Mouse (Mus musculus) limb, embryonic 12.5 days (tissue): ENCODE measurements around the gene Cdca4. TPM values are rescaled to one million over a fixed set of nuclear protein-coding genes. Genes with fewer than 3 reads are reported as not detected.
"Not testable (repeated sequence)": the region's sequence is repeated elsewhere in the genome, so short reads cannot be mapped to it uniquely, and the experiment has no call there.

Experiments used
- ATAC-seq: fragments of 200-750 bp; cut with Nextera tagmentation; 2 replicates; pipeline ENCODE4 v1.8.0; 2017; ENCODE audit warnings: low read depth, moderate TSS enrichment; ENCODE audit not compliant: insufficient number of reproducible peaks, insufficient read depth, low FRiP score, low TSS enrichment
- H3K27ac ChIP-seq: fragments of 300-500 bp; sonication (generic); 2 replicates; pipeline ENCODE4 v1.5.1; 2016; ENCODE audit warnings: mild to moderate bottlenecking, moderate library complexity
- H3K27me3 ChIP-seq: fragments of 300-500 bp; sonication (generic); 2 replicates; pipeline ENCODE4 v1.6.1; 2016; ENCODE audit warnings: mild to moderate bottlenecking, moderate library complexity
- H3K36me3 ChIP-seq: fragments of 300-500 bp; sonication (generic); 2 replicates; pipeline ENCODE4 v1.6.1; 2016; ENCODE audit warnings: mild to moderate bottlenecking, moderate library complexity
- H3K4me1 ChIP-seq: fragments of 300-500 bp; sonication (generic); replicated peaks from 2 replicates; pipeline ENCODE4 v1.6.1; 2016
- H3K4me2 ChIP-seq: fragments of 300-500 bp; sonication (generic); 2 replicates; pipeline ENCODE4 v1.6.1; 2016; ENCODE audit warnings: mild to moderate bottlenecking, moderate library complexity
- H3K4me3 ChIP-seq: fragments of 300-500 bp; sonication (generic); replicated peaks from 2 replicates; pipeline ENCODE4 v1.5.1; 2016; ENCODE audit warnings: mild to moderate bottlenecking
- H3K9ac ChIP-seq: fragments of 300-500 bp; sonication (generic); replicated peaks from 2 replicates; pipeline ENCODE4 v1.6.1; 2016; ENCODE audit warnings: mild to moderate bottlenecking, moderate library complexity
- H3K9me3 ChIP-seq: fragments of 300-500 bp; sonication (generic); 2 replicates; pipeline ENCODE4 v1.6.1; 2016; ENCODE audit warnings: mild to moderate bottlenecking, moderate library complexity
- WGBS: fragments of 180-500 bp; shearing (Covaris S2); methylation state at CpG from one replicate; pipeline ENCODE4 v1.1.7; 2016; 5-methylcytosine and 5-hydroxymethylcytosine counted together
- polyA plus RNA-seq: library from polyadenylated mRNA; unstranded; fragments of >200 nt; fragmentation: Nextera tagmentation; extraction: Ambion mirVana; gene quantifications from 2 replicates; pipeline ENCODE4 v1.2.1, GENCODE M21; 2016

The Cdca4 gene
- polyA plus RNA-seq, 1 experiment from 2014 or later, result 166 TPM

- Histone ChIP-seq H3K27me3 (no peaks in the 10 kb centered on the region), H3K4me1 (no peaks in the 10 kb centered on the region), H3K4me3 (no peak overlapping the region), H3K9me3 (no peaks in the 10 kb centered on the region), H3K9ac (no peak overlapping the region), H3K36me3 (no peaks in the 10 kb centered on the region), H3K27ac (no peak overlapping the region), H3K4me2 (no peak overlapping the region)
- ATAC-seq, result no peak
- WGBS, result 88% methylated on average over 3 of the region's 3 CpGs
Measured at GRCm38 (mm10) chr12:112856338-112856737, 27.1 kb upstream of the Cdca4 start.

GRCm38 (mm10) chr12:112854610-112855333 is 25.5 kb upstream of the Cdca4 start:
- H3K9ac ChIP-seq, result no peak overlapping the region
- 73% methylated on average over 7 of the region's 7 CpGs for WGBS
- no peak overlapping the region for H3K27ac ChIP-seq
- H3K9me3 ChIP-seq, result no peaks in the 10 kb centered on the region
- H3K36me3 ChIP-seq, result no peaks in the 10 kb centered on the region
- no peaks in the 10 kb centered on the region for H3K27me3 ChIP-seq
- H3K4me1 ChIP-seq, result no peaks in the 10 kb centered on the region
- no peak overlapping the region for H3K4me3 ChIP-seq
- no peak overlapping the region for H3K4me2 ChIP-seq
- ATAC-seq, result no peak

- whole genome bisulfite sequencing, result 78% methylated on average over 11 of the region's 11 CpGs
- H3K9ac ChIP-seq, result no peak overlapping the region
Measured at GRCm38 (mm10) chr12:112853050-112853729, 24.0 kb upstream of the Cdca4 start.

DNA sequence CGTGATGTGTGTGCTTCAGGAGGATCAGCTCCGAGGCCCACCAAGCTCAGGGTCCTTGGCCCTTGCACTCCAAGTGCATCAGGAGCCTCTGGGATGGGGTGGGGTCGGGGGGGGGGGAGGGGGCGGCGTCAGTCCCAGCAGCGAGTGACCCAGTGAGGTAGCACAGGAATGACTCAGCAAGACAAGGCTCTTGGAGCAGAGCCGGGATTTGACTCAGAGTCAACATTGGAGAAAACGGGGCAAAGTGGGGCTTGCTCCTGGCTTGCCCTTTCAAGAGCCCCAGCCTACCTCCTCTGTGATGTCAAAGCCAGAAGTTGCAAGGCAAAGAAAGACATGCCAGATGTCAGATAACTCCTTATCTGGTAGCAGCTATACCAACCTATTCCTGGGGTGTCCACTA is 21.9 kb upstream of the Cdca4 start:
- ATAC-seq, result no peak
- Histone ChIP-seq H3K27ac (no peak overlapping the region), H3K9ac (no peak overlapping the region), H3K4me1 (no peaks in the 10 kb centered on the region), H3K4me3 (no peak overlapping the region), H3K27me3 (no peaks in the 10 kb centered on the region), H3K36me3 (no peaks in the 10 kb centered on the region), H3K9me3 (no peaks in the 10 kb centered on the region), H3K4me2 (no peak overlapping the region)
- WGBS, result 43% methylated on average over 8 of the region's 8 CpGs

More at GRCm38 (mm10) chr12:112853050-112853729, 24.0 kb upstream of the Cdca4 start:
- no peaks in the 10 kb centered on the region for H3K9me3 ChIP-seq
- H3K4me3 ChIP-seq, result no peak overlapping the region
- no peaks in the 10 kb centered on the region for H3K4me1 ChIP-seq
- no peak overlapping the region for H3K4me2 ChIP-seq
- H3K27ac ChIP-seq, result no peak overlapping the region
- no peaks in the 10 kb centered on the region for H3K27me3 ChIP-seq
- H3K36me3 ChIP-seq, result no peaks in the 10 kb centered on the region
- no peak for ATAC-seq

- no peak for ATAC-seq
- Histone ChIP-seq H3K4me3 (no peak overlapping the region), H3K36me3 (no peaks in the 10 kb centered on the region), H3K4me2 (no peak overlapping the region), H3K9me3 (no peaks in the 10 kb centered on the region), H3K4me1 (no peaks in the 10 kb centered on the region), H3K9ac (no peak overlapping the region), H3K27ac (no peak overlapping the region), H3K27me3 (no peaks in the 10 kb centered on the region)
- 89% methylated on average over 9 of the region's 9 CpGs for WGBS
Measured at GRCm38 (mm10) chr12:112850344-112850743, 21.1 kb upstream of the Cdca4 start.

GRCm38 (mm10) chr12:112849235-112850022 is 20.2 kb upstream of the Cdca4 start:
- no peak overlapping the region for H3K4me2 ChIP-seq
- WGBS, result 84% methylated on average over 11 of the region's 11 CpGs
- no peak overlapping the region for H3K27ac ChIP-seq
- H3K27me3 ChIP-seq, result no peaks in the 10 kb centered on the region
- no peak overlapping the region for H3K4me3 ChIP-seq
- H3K4me1 ChIP-seq, result no peaks in the 10 kb centered on the region
- H3K9me3 ChIP-seq, result no peaks in the 10 kb centered on the region
- no peak for ATAC-seq
- no peaks in the 10 kb centered on the region for H3K36me3 ChIP-seq
- H3K9ac ChIP-seq, result no peak overlapping the region

DNA sequence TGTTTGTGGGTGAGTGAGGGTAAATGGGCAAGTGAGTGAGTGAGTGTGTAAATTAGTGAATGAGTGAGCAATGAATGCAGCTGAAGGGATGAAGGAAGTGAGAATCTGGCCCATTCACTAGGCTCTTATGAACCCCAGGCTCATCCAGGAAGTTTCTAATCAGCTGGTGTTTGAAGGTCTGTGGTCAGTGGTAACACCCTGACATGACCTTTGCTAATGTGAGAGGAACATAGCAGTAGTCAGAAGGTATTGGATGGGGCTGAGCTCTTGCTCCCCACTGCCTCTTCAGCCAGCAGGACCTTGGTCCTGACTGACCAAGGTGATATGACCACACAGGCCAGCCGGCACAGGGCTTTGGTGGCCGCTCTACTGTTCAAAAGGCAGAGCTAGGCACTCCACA is 18.7 kb upstream of the Cdca4 start:
- Histone ChIP-seq H3K36me3 (no peaks in the 10 kb centered on the region), H3K27ac (no peak overlapping the region), H3K4me1 (no peaks in the 10 kb centered on the region), H3K9ac (no peak overlapping the region), H3K9me3 (no peaks in the 10 kb centered on the region), H3K4me2 (no peak overlapping the region), H3K4me3 (no peak overlapping the region), H3K27me3 (no peaks in the 10 kb centered on the region)
- 98% methylated on average over 2 of the region's 2 CpGs for WGBS
- ATAC-seq, result no peak

DNA sequence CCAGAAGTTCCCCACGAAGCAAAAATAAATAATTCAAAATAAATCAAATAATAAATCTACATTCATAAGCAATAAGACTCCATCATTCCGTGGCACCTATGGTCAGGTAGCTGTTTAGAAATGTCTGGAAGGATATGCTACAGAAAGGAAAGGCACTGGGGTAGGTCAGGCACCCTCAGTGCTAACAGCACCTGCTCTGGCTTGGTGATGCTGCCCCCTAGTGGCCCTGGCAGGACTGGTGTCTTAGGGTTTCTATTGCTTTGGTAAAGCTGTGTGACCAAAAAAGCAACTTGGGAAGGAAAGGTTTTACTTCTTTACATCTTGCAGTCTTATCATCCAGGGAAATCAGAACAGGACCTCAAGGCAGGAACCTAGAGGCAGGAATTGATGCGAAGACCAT is 14.6 kb upstream of the Cdca4 start:
- Histone ChIP-seq H3K27me3 (no peaks in the 10 kb centered on the region), H3K36me3 (no peaks in the 10 kb centered on the region), H3K27ac (no peak overlapping the region), H3K4me1 (no peaks in the 10 kb centered on the region), H3K4me3 (no peak overlapping the region), H3K9me3 (peaks cover 4% of the 10 kb centered on the region; the same call in 1 of the 2 replicates), H3K9ac (no peak overlapping the region), H3K4me2 (no peak overlapping the region)
- 26% methylated on average over 3 of the region's 3 CpGs for WGBS
- no peak for ATAC-seq

DNA sequence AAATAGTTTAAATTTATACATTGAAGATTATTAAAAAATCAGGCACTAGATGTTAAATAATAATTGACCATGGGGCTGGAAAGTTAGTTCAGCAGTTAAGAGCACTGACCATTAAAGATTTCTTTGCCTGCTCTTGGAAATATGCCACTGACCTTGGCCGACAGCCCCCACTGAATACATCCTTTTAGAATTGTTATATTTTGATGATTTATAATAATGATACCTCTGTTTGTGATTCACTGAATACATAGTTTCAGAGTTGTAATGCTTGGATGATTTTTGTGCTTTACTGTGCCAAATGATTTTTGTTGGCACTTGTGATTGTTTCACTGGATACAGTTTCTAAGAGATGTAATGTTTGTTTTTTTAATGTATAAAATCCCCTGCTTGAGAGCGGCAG is 12.9 kb upstream of the Cdca4 start:
- WGBS, result 89% methylated on average over 2 of the region's 2 CpGs
- not testable (repeated sequence) for H3K9me3 ChIP-seq, ATAC-seq, H3K27ac ChIP-seq, H3K27me3 ChIP-seq, H3K9ac ChIP-seq, H3K4me3 ChIP-seq, H3K4me2 ChIP-seq, H3K4me1 ChIP-seq, H3K36me3 ChIP-seq

DNA sequence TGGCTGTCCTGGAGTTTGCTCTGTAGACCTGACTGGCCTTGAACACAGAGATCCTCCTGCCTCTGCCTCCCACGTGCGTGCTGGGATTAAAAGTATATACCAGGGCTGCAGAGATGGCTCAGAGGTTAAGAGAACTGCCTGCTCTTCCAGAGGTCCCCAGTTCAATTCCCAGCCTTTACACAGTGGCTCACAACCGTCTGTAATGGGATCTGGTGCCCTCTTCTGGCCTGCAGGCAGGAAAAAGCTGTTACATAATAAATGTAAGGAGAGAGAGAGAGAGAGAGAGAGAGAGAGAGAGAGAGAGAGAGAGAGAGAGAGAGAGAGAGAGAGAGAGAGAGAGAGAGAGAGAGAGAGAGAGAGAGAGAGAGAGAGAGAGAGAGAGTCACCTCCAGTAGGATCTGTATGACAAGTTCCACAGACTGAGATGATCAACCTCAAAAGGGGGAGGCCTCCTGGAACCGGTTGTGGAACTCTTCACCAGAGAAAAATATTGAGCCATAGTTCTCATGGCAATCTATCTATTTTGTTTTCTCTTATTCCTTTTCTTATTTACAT is 12.2 kb upstream of the Cdca4 start:
- not testable (repeated sequence) for H3K4me3 ChIP-seq, H3K9me3 ChIP-seq, H3K9ac ChIP-seq, H3K4me1 ChIP-seq, ATAC-seq, H3K27ac ChIP-seq, H3K27me3 ChIP-seq, H3K36me3 ChIP-seq, H3K4me2 ChIP-seq
- 56% methylated on average over 4 of the region's 4 CpGs for WGBS
